Mouse (Mus musculus) megakaryocyte-erythroid progenitor cell, adult 5-6 weeks (primary cell): Measurements from ENCODE around the gene Cdkn1b. TPM values are rescaled to one million over a fixed set of nuclear protein-coding genes. Genes with fewer than 3 reads are reported as not detected.
A peak's percentile ranks its signal among the peaks of the same experiment; 100 is the strongest.

Source experiments
- ATAC-seq: replicated peaks from 2 replicates; pipeline ENCODE4 v1.8.0; 2016; ENCODE audit warnings: mild to moderate bottlenecking, inconsistent platforms; ENCODE audit not compliant: severe bottlenecking, poor library complexity, low FRiP score, low TSS enrichment
- total RNA-seq, 2 experiments: library from RNA; stranded (forward) in 1 of 2; stranded (reverse) in 1 of 2; fragments of 200-1000, 215-1000 nt in 1 of 2; fragments of >200 nt in 1 of 2; fragmentation: Nextera tagmentation in 1 of 2; gene quantifications; 2 replicates each; pipeline ENCODE4 v1.2.3; 2014 to 2017

Cdkn1b gene
- total RNA-seq, 2 experiments from 2014 or later, result 17.2 to 34.9 TPM

DNA sequence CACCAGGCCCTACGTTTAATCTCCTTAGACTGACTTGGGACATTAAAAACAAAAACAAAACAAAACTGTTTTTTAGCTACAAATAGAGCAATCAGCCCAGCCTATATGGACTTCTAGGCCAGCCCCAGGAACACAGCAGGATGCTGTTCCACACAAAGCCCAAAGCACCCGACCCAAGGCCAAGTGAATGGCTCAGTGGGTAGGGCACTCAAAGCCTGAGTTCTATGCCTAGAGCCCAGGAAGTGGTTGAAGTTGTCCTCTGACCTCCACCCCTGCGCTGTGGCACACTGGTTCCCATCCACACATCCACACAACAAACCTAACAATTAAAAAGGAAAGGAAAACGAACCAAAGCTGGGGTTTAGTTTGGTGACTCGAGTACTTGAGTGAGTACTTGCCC, 41.1 kb downstream of the Cdkn1b start:
- no peak for ATAC-seq

- ATAC-seq, result no peak
These were observed 41.8 kb downstream of the Cdkn1b start for GRCm38 (mm10) chr6:134961858-134962517.

- no peak for ATAC-seq
These were observed 42.3 kb downstream of the Cdkn1b start for GRCm38 (mm10) chr6:134962518-134962893.

GRCm38 (mm10) chr6:134963910-134964309, 43.7 kb downstream of the Cdkn1b start:
- ATAC-seq, result no peak

DNA sequence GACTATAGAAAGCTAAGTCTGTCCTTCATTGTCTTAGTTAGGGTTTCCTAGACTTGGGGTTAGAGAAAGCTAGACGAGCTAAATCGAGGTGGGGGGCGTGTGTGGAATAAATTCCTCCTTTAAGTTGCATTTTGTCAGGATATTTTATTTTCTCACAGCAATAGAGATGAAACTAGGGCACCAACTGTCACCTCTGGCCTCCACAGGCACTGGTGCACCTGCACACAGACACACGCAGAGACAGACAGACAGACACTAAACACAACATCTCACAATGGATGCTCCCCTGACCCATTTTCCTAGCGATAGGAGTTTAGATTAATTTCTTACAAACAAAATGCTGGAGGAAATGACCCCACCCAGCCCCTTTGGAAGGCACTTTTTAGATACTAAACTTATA, 46.5 kb downstream of the Cdkn1b start:
- no peak for ATAC-seq

- no peak for ATAC-seq
These were observed 48.1 kb downstream of the Cdkn1b start for GRCm38 (mm10) chr6:134968326-134968725.

DNA sequence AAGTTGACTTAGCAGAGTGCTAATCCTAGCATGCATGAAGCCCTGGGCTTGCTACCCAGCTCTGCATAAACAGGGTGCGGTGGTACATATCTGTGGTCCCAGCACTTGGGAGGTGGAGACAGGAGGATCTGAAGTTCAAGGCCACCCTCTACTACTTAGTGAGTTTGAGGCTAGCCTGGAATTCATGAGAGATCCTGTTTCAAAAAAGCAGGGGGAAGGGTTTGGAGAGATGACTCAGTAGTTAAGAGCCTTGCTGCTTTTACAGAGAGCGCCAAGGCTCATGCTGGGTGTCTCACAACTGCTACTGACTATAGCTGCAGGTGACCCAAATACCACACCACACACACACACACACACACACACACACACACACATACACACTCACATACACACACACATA, 49.3 kb downstream of the Cdkn1b start:
- ATAC-seq, result no peak

- peak; percentile 95 for ATAC-seq
These were observed 51.9 kb downstream of the Cdkn1b start for GRCm38 (mm10) chr6:134972096-134972495.

Other genes with a start within 250 kb of the Cdkn1b start
- gene Dusp16, start 127.8 kb upstream of the Cdkn1b start, total RNA-seq (2014; fragmentation: Nextera tagmentation), result 7.1 and 10.0 TPM in 2 replicates
- 3.9 and 10.9 TPM in 2 replicates for gene Dusp16, start 127.8 kb upstream of the Cdkn1b start, total RNA-seq (2017)
- gene Crebl2, start 90.2 kb upstream of the Cdkn1b start, total RNA-seq (2014; fragmentation: Nextera tagmentation), result 6.2 and 11.7 TPM in 2 replicates
- gene Crebl2, start 90.2 kb upstream of the Cdkn1b start, total RNA-seq (2017), result 10.4 and 12.9 TPM in 2 replicates
- gene Gpr19, start 21.8 kb upstream of the Cdkn1b start, total RNA-seq (2014; fragmentation: Nextera tagmentation), result 6.5 and 6.9 TPM in 2 replicates
- gene Gpr19, start 21.8 kb upstream of the Cdkn1b start, total RNA-seq (2017), result 4.5 and 7.0 TPM in 2 replicates
- gene Apold1, start 61.3 kb downstream of the Cdkn1b start, total RNA-seq (2014; fragmentation: Nextera tagmentation), result 0.90 and 1.5 TPM in 2 replicates
- 0.66 and 0.80 TPM in 2 replicates for gene Apold1, start 61.3 kb downstream of the Cdkn1b start, total RNA-seq (2017)
- gene Ddx47, start 91.2 kb downstream of the Cdkn1b start, total RNA-seq (2014; fragmentation: Nextera tagmentation), result 87.5 and 108 TPM in 2 replicates
- 135 and 173 TPM in 2 replicates for gene Ddx47, start 91.2 kb downstream of the Cdkn1b start, total RNA-seq (2017)
- gene Gprc5a, start 145.2 kb downstream of the Cdkn1b start, total RNA-seq (2014; fragmentation: Nextera tagmentation), result not detected in 2 replicates
- 1.1 TPM in 1 of 2 replicates, not detected in the other for gene Gprc5a, start 145.2 kb downstream of the Cdkn1b start, total RNA-seq (2017)
- gene Gprc5d, start 197.9 kb downstream of the Cdkn1b start, total RNA-seq (2014; fragmentation: Nextera tagmentation), result not detected in 2 replicates
- not detected in 2 replicates for gene Gprc5d, start 197.9 kb downstream of the Cdkn1b start, total RNA-seq (2017)